Mouse (Mus musculus): ENCODE results near the gene Kif3b.

DNA sequence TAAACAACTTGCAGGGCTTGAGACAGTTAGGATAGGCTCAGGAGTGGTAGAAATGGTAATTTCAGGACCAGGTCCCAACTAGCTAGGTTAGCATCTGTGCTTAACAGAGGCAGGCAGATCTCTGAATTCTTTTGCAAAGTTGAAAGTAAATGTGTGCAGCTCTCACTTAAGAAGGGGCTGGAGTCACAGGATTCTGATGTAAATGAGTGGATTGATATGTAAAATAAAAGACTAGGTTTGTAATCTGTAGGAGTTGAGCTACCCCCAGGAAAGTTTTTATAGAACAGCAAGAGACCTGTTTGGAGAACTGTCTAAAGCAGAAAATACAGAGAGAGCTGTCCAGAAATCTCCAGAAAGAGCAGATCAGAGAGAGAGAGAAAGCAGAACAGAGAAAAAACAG lies 79.7 kb downstream of the Kif3b start:
- no peak for TF ChIP-seq CTCF (IDR thresholded peaks at IDR 0.05; ENCODE audit: extremely low read depth, insufficient read length, insufficient replicate concordance, low read depth, low read length)
- TF ChIP-seq POLR2A (IDR thresholded peaks at IDR 0.05; ENCODE audit: low read depth, low read length): no peak

All from small intestine, adult 2 months (tissue).